Mouse (Mus musculus): ENCODE measurements at regions not wholly inside any gene's neighbourhood (a gene's known extent, or its start where the extent isn't known, plus 50 kb on each side); places are given as distances from the start of the nearest gene placed in this dataset.

- in situ Hi-C loops (cut with MboI; ENCODE audit: low pct_ligation_motif_present, low pct_unique_long_range_greater_than_20kb, low sequenced_read_pairs), result no loop called here
- Histone ChIP-seq H3K4me2 (ENCODE audit: insufficient read depth, low read depth, poor library complexity, severe bottlenecking) (peak overlapping the region; percentile 29; the same call in 1 of the 2 replicates), H3K9me3 (replicated peaks; ENCODE audit: low read length) (peaks cover 3% of the 10 kb centered on the region), H3K4me1 (ENCODE audit: control insufficient read depth in 1 of 2, insufficient read depth in 2 of 2) (no peaks in the 10 kb centered on the region), H3K36me3 (replicated peaks in 1 of 2; ENCODE audit: control insufficient read depth in 1 of 2, insufficient read depth in 1 of 2, low read length in 1 of 2) (no peaks in the 10 kb centered on the region), H3K4me3 (replicated peaks in 1 of 3; ENCODE audit: low read depth in 2 of 3, low read length in 2 of 3, poor library complexity in 1 of 3) (no peak overlapping the region), H3K27ac (ENCODE audit: insufficient read depth, low read depth) (no peak overlapping the region), H3K27me3 (replicated peaks) (no peaks in the 10 kb centered on the region), H3K79me2 (replicated peaks; ENCODE audit: control insufficient read depth, extremely low read depth, insufficient read depth, poor library complexity, severe bottlenecking) (no peaks in the 10 kb centered on the region), H3K9ac (ENCODE audit: insufficient read depth, low read depth) (no peak overlapping the region)
- TF ChIP-seq NELFE (IDR thresholded peaks at IDR 0.05; ENCODE audit: low read depth, low read length) (no peak), MEF2A (IDR thresholded peaks at IDR 0.05; ENCODE audit: borderline replicate concordance, low read depth, low read length) (no peak), JUND (conservative IDR thresholded peaks at IDR 0.05; ENCODE audit: low read depth, low read length) (peak; percentile 51; the same call in 1 of the 2 replicates), IRF4 (IDR thresholded peaks at IDR 0.05; ENCODE audit: low read depth, low read length) (no peak), SIN3A (IDR thresholded peaks at IDR 0.05; ENCODE audit: low read length) (no peak), MAZ (IDR thresholded peaks at IDR 0.05; ENCODE audit: low read depth, low read length) (no peak), JUN (IDR thresholded peaks at IDR 0.05; ENCODE audit: insufficient read depth, low read depth, low read length) (peak; percentile 25; the same call in 1 of the 2 replicates), CTCF (conservative IDR thresholded peaks at IDR 0.05 in 1 of 2, IDR thresholded peaks at IDR 0.05 in 1 of 2; ENCODE audit: low read depth in 2 of 2, low read length in 2 of 2) (no peak), ZNF384 (IDR thresholded peaks at IDR 0.05; ENCODE audit: low read depth, low read length) (no peak), E2F4 (IDR thresholded peaks at IDR 0.05; ENCODE audit: insufficient replicate concordance, low read depth, low read length) (no peak), EP300 (IDR thresholded peaks at IDR 0.05; ENCODE audit: low read length) (peak; percentile 27; the same call in 1 of the 2 replicates), NRF1 (IDR thresholded peaks at IDR 0.05; ENCODE audit: low read depth, low read length) (no peak), ELF1 (IDR thresholded peaks at IDR 0.05; ENCODE audit: low read depth, low read length) (no peak), POLR2AphosphoS2 (IDR thresholded peaks at IDR 0.05; ENCODE audit: low read depth, low read length) (no peak)
- dilution Hi-C loops (cut with MboI; ENCODE audit: extremely low pct_ligation_motif_present, extremely low pct_unique_long_range_greater_than_20kb, low sequenced_read_pairs), result no loop called here
- DNase-seq (ENCODE audit: extremely low read depth), result peak; percentile 22
Measured at GRCm38 (mm10) chr6:17224852-17225251, 56.1 kb upstream of the Cav2 start.

GRCm38 (mm10) chr6:17226483-17226882 is 54.5 kb upstream of the Cav2 start:
- in situ Hi-C loops (cut with MboI; ENCODE audit: low pct_ligation_motif_present, low pct_unique_long_range_greater_than_20kb, low sequenced_read_pairs) (no loop called here), dilution Hi-C loops (cut with MboI; ENCODE audit: extremely low pct_ligation_motif_present, extremely low pct_unique_long_range_greater_than_20kb, low sequenced_read_pairs) (no loop called here)

More at GRCm38 (mm10) chr6:17226483-17226882, 54.5 kb upstream of the Cav2 start:
- no peak overlapping the region for H3K4me2 ChIP-seq (ENCODE audit: insufficient read depth, low read depth, poor library complexity, severe bottlenecking)
- H3K9me3 ChIP-seq (replicated peaks; ENCODE audit: low read length), result peaks cover 3% of the 10 kb centered on the region
- DNase-seq (ENCODE audit: extremely low read depth), result no peak
- no peak overlapping the region for H3K9ac ChIP-seq (ENCODE audit: insufficient read depth, low read depth)
- H3K27ac ChIP-seq (ENCODE audit: insufficient read depth, low read depth), result no peak overlapping the region
- H3K27me3 ChIP-seq (replicated peaks), result no peaks in the 10 kb centered on the region
- no peaks in the 10 kb centered on the region for H3K79me2 ChIP-seq (replicated peaks; ENCODE audit: control insufficient read depth, extremely low read depth, insufficient read depth, poor library complexity, severe bottlenecking)
- H3K4me3 ChIP-seq (replicated peaks in 1 of 3; ENCODE audit: low read depth in 2 of 3, low read length in 2 of 3, poor library complexity in 1 of 3), result no peak overlapping the region
- H3K36me3 ChIP-seq (replicated peaks in 1 of 2; ENCODE audit: control insufficient read depth in 1 of 2, insufficient read depth in 1 of 2, low read length in 1 of 2), result no peaks in the 10 kb centered on the region
- H3K4me1 ChIP-seq (ENCODE audit: control insufficient read depth in 1 of 2, insufficient read depth in 2 of 2), result no peaks in the 10 kb centered on the region
- TF ChIP-seq GABPA (IDR thresholded peaks at IDR 0.05; ENCODE audit: insufficient replicate concordance, low read depth, low read length), result no peak
- no peak for TF ChIP-seq ETS1 (conservative IDR thresholded peaks at IDR 0.05; ENCODE audit: low read depth, low read length)
- no peak for TF ChIP-seq IRF4 (IDR thresholded peaks at IDR 0.05; ENCODE audit: low read depth, low read length)
- no peak for TF ChIP-seq MEF2A (IDR thresholded peaks at IDR 0.05; ENCODE audit: borderline replicate concordance, low read depth, low read length)
- TF ChIP-seq TBP (conservative IDR thresholded peaks at IDR 0.05; ENCODE audit: low read depth, low read length), result no peak
- TF ChIP-seq EP300 (IDR thresholded peaks at IDR 0.05; ENCODE audit: low read length), result no peak
- no peak for TF ChIP-seq TCF12 (IDR thresholded peaks at IDR 0.05; ENCODE audit: low read depth, low read length)
- no peak for TF ChIP-seq MAZ (IDR thresholded peaks at IDR 0.05; ENCODE audit: low read depth, low read length)
- TF ChIP-seq SIN3A (IDR thresholded peaks at IDR 0.05; ENCODE audit: low read length), result no peak
- no peak for TF ChIP-seq PAX5 (IDR thresholded peaks at IDR 0.05; ENCODE audit: low read length)
- no peak for TF ChIP-seq MYC (IDR thresholded peaks at IDR 0.05; ENCODE audit: low read depth, low read length)
- TF ChIP-seq KAT2A (IDR thresholded peaks at IDR 0.05; ENCODE audit: insufficient replicate concordance, low read length), result no peak

All from CH12.LX (cell line).